Mouse (Mus musculus) G1E-ER4 (cell line): ENCODE measurements around the gene Zfyve19. TPM values are rescaled to one million over a fixed set of nuclear protein-coding genes. Genes with fewer than 3 reads are reported as not detected.

Experiments used
- GATA1 ChIP-seq: IDR thresholded peaks from one replicate; pipeline ENCODE4 v1.8.0; 2012; ENCODE audit warnings: low read length, inconsistent platforms
- polyA plus RNA-seq: library from polyadenylated mRNA; stranded (reverse); fragments of >175 nt; gene quantifications from 2 replicates; pipeline ENCODE4 v1.2.3, GENCODE M21; 2012

The Zfyve19 gene
- polyA plus RNA-seq, 1 experiment: 25.3 TPM

GRCm38 (mm10) chr2:119177384-119177939, 31.0 kb upstream of the Zfyve19 start:
- no peak for TF ChIP-seq GATA1

GRCm38 (mm10) chr2:119182914-119183313, 25.5 kb upstream of the Zfyve19 start:
- TF ChIP-seq GATA1: no peak

GRCm38 (mm10) chr2:119189029-119189710, 19.2 kb upstream of the Zfyve19 start:
- no peak for TF ChIP-seq GATA1

GRCm38 (mm10) chr2:119190969-119191368, 17.4 kb upstream of the Zfyve19 start:
- TF ChIP-seq GATA1: no peak

GRCm38 (mm10) chr2:119194140-119194539, 14.3 kb upstream of the Zfyve19 start:
- no peak for TF ChIP-seq GATA1

- TF ChIP-seq GATA1: no peak
Observed at GRCm38 (mm10) chr2:119196316-119197108, 11.9 kb upstream of the Zfyve19 start.

- TF ChIP-seq GATA1: no peak
Observed at GRCm38 (mm10) chr2:119197493-119197892, 10.9 kb upstream of the Zfyve19 start.

- no peak for TF ChIP-seq GATA1
Observed at GRCm38 (mm10) chr2:119198049-119198448, 10.4 kb upstream of the Zfyve19 start.

- no peak for TF ChIP-seq GATA1
Observed at GRCm38 (mm10) chr2:119198934-119199333, 9.5 kb upstream of the Zfyve19 start.

- TF ChIP-seq GATA1: no peak
Observed at GRCm38 (mm10) chr2:119202914-119203453, 5.4 kb upstream of the Zfyve19 start.

- TF ChIP-seq GATA1: no peak
Observed at GRCm38 (mm10) chr2:119203871-119204460, 4.5 kb upstream of the Zfyve19 start.

- TF ChIP-seq GATA1: no peak
Observed at GRCm38 (mm10) chr2:119207961-119208343, 465 bp upstream of the Zfyve19 start.

GRCm38 (mm10) chr2:119209176-119209507, 725 bp downstream of the Zfyve19 start:
- TF ChIP-seq GATA1: no peak

- TF ChIP-seq GATA1: no peak
Observed at GRCm38 (mm10) chr2:119229775-119230704, 21.6 kb downstream of the Zfyve19 start, which contains the start of gene Ppp1r14d. Gene Ppp1r14d (minus strand): TSS chr2:119229906.
